Mouse (Mus musculus) gastrocnemius, postnatal 36 days (tissue): ENCODE measurements around the gene Cenpm. TPM values are rescaled to one million over a fixed set of nuclear protein-coding genes. Genes with fewer than 3 reads are reported as not detected.
"Not testable (repeated sequence)": the region's sequence is repeated elsewhere in the genome, so short reads cannot be mapped to it uniquely, and the experiment has no call there.

Experiments used
- DNase-seq, 2 experiments: peaks; one replicate each; pipeline ENCODE4 v3.0.0; 2022
- intact Hi-C: fragments of 180-260 bp; cut with DNase I; formaldehyde crosslinking; loops from one replicate; pipeline ENCODE4 v1.15.1; 2025
- total RNA-seq, 2 experiments: library from RNA; stranded (reverse); gene quantifications; 2 replicates each; pipeline ENCODE4 v1.2.3; 2021

The Cenpm gene
- total RNA-seq, 2 experiments from 2014 or later: 0.46 to 0.79 TPM

DNA sequence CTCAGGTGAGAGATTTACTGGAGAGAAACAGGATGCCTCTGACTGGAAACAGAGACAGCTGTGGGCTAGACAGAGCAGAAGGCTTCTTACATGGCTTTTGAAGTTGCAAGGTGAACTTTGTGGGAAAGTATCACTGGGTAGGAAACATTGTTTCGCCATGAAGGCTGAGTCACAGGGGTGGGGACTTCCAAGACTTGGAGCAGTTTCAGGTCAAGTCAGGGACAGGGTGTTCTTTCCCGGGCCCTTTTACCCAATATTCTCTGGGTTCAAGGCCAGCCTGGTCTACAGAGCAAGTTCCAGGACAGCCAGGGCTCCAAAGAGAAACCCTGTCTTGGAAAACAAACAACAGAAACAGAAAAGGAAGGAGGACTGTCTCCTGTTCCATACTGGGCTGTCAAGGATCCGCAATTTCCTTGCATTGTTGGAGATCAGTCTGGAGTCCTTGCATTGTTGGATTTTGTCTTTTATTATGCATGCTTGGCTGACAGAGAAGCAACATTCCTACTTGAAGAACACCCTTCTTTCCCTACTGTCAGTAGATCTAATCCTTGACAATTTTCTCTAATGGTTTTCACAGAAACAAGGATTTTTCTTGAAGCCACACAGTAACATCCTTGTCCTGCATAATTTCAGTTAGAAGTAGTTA is 2.7 kb upstream of the Cenpm start:
- DNase-seq: no peak
- intact Hi-C loops: no loop called here

- intact Hi-C loops: not testable (repeated sequence)
These were observed 235 bp upstream of the Cenpm start for GRCm38 (mm10) chr15:82244805-82245161.

GRCm38 (mm10) chr15:82243742-82244114 is 820 bp downstream of the Cenpm start:
- DNase-seq: no peak
- intact Hi-C loops: no loop called here

More at GRCm38 (mm10) chr15:82244805-82245161, 235 bp upstream of the Cenpm start:
- not testable (repeated sequence) for DNase-seq

GRCm38 (mm10) chr15:82243311-82243710 is 1.2 kb downstream of the Cenpm start:
- DNase-seq: no peak
- intact Hi-C loops: no loop called here

DNA sequence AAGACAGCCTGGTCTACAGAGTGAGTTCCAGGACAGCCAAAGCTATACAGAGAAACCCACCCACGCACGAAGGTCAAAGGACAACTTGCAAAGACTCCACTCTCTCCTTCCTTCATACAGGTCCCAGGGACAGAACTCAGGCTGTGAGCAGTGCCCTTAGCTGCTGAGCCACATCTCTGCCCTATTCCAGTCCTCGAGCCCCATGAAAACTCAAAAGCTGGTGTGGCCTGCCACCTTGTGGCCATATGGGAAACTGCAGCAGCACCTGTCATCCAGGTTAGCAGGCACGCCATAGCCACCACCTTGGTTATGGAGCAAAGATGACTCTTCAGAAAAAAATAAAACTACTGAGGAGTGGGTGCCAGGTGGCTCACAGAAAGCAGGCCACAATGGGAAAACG is 8.0 kb downstream of the Cenpm start:
- intact Hi-C loops: loop anchor here (1.0 to 5.0 kb wide), 3 partner anchors 98 to 171 kb away; no protein-coding TSS in a partner anchor
- DNase-seq: peak; percentile 58 to 78

DNA sequence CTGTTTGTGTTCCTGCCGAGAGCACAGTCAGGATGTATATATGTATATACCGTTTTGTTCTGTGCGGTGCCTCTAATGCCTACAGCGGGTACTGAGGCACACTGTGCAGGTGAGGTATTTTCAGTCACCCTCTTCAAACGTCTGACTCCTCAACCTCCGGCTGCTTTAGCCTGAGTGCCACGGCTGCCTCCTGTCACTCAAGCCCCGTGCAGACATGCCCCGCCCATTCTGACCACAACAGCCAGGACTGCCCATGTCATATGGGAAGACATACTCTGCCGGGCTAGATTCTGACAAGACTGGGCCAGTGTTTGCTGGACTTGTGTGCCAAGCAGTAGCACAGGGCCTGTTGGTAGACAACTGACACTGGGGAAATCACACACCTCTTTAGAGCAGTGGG is 8.9 kb downstream of the Cenpm start:
- DNase-seq: no peak
- intact Hi-C loops: loop anchor here (1.0 to 5.0 kb wide), 3 partner anchors 97 to 170 kb away; no protein-coding TSS in a partner anchor

GRCm38 (mm10) chr15:82232651-82233050 is 11.9 kb downstream of the Cenpm start:
- intact Hi-C loops: no loop called here
- DNase-seq: no peak

GRCm38 (mm10) chr15:82231591-82232378 is 12.8 kb downstream of the Cenpm start:
- intact Hi-C loops: no loop called here

DNA sequence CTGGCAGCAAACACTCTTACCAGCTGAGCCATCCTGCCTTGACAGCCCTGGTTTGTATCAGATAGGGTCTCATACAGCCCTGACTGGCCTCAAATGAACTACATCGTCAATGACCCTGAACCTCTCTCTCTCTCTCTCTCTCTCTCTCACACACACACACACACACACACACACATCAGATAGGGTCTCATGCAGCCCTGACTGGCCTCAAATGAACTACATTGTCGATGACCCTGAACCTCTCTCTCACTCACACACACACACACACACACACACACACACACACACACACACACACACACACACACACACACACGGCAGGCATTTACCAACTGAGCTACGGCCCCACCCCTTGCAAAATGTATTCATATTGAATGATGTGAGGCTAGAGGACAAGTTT is 13.4 kb downstream of the Cenpm start:
- no peak for DNase-seq
- intact Hi-C loops: no loop called here

More at GRCm38 (mm10) chr15:82231591-82232378, 12.8 kb downstream of the Cenpm start:
- peak in 1 of 2 experiments; percentile 26 for DNase-seq

GRCm38 (mm10) chr15:82230098-82230611 is 14.4 kb downstream of the Cenpm start:
- intact Hi-C loops: no loop called here

DNA sequence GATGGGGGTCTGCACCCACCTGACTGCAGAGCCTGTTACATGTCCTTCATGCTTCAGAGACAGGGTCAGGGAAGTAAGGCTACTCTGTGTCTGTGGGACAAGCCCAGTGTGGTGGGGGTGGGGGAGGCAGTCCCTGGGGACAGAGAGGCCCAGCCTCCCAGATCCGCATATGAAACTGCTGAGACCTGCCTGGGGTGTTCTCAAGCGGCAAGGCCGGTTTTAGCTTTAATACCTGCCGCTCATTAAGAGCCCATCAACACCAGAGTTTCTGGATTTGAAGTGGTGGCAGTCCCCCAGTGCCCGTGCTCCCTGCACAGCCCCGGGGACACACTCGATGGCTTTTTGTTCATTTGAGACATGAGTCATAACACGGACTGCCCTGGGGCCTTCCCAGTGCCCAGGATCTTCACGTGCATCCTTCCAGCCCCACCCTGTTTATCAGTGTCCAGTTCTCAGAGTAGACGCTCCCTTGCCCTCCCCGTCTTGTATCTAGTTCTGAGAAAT is 15.0 kb downstream of the Cenpm start:
- no peak for DNase-seq
- intact Hi-C loops: loop anchor here (5.0 kb wide), 1 partner anchor 57 kb away; no protein-coding TSS in a partner anchor

More at GRCm38 (mm10) chr15:82230098-82230611, 14.4 kb downstream of the Cenpm start:
- DNase-seq: no peak

DNA sequence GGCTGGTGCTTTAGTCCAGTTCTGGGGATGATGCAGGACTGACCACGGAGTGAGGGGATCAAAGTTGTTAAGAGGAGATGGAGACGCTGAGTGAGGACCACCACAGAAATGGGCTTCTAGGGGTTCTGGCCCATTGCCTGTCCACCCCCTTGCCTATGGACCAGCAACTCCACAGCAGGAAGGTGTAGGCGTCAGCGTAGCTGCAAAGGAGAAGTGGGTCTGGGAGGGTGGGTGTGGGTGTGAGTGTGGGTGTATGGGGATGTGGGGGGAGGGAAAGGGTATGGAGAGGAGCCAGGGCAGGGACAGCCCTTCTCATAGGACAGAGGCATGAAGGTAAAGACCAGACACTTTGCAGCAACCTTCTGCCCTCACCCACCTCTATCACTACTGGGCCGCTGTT is 18.8 kb downstream of the Cenpm start:
- intact Hi-C loops: loop anchor here (5.0 kb wide), 1 partner anchor 53 kb away; no protein-coding TSS in a partner anchor
- DNase-seq: no peak

DNA sequence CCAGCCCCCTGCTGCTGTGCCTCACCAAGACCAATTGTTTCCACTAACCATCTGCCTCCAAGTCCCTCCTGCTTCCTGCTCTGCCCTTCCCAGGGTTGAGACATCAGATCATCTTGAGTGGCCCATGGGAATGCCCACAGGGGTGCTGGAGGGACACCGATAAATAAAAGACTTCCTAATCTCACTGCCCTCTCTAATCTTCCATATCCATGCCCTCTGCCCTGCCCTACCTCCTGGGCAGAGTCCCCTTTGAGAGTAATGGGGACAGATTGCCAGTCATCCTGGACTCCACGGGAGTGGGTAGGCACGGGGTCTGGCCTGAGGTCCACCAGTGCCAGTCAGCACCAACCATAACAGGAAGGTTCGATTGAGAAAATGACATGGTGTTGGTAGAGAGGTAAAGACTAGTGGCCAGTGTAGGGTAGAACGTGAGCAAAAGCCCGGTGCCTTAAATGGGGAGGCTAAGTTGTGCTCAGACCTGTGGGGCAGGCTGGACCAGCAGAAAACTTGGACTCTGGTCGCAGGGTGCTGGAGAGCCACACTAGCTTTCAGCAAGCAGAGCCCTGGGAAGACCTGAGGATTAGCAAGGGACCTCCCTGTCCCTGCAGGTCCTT is 19.8 kb downstream of the Cenpm start:
- no peak for DNase-seq
- intact Hi-C loops: loop anchor here (5.0 kb wide), 1 partner anchor 52 kb away; no protein-coding TSS in a partner anchor

GRCm38 (mm10) chr15:82223657-82224601 is 20.6 kb downstream of the Cenpm start, which contains the start of gene Tnfrsf13c:
Gene Tnfrsf13c (minus strand): TSS chr15:82224369.
- DNase-seq: no peak
- intact Hi-C loops: no loop called here

- intact Hi-C loops: no loop called here
- DNase-seq: no peak
These were observed 21.3 kb downstream of the Cenpm start for GRCm38 (mm10) chr15:82223251-82223650.

DNA sequence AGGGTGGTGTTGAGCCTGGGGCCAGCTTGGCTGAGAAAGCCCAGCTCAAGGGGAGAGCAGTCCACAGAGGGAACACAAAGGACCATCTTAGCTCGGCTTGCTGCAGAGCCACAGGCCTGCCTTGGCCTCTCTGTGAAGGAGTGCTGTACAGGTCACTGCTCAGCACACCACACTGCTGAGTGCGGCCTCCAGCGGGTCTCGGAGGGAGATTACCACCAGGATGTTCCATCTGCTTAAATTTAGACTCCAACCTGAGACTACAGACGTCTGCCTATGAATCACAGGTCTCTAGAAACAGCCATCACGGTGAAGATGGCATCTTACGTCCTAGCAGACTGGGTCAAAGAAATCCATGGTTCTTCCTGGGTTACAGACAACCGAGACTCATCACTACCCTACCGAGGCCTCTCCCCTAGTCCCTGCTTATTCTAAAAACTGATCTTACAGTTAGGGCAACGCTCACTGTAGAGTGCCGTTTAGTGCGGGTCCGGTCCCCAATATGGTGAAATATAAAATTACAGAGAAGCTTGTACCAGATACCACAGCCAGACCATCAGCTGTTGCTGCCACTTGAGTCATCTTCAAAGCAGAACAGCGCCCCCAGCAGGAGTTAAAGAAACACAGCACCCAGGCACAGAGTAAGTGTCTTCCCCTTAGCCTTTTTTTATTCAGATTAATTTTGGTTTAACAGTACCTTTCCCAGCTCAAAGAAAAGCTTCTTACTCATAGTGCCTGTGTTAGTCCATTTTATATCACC is 23.3 kb downstream of the Cenpm start:
- no peak for DNase-seq
- intact Hi-C loops: no loop called here

DNA sequence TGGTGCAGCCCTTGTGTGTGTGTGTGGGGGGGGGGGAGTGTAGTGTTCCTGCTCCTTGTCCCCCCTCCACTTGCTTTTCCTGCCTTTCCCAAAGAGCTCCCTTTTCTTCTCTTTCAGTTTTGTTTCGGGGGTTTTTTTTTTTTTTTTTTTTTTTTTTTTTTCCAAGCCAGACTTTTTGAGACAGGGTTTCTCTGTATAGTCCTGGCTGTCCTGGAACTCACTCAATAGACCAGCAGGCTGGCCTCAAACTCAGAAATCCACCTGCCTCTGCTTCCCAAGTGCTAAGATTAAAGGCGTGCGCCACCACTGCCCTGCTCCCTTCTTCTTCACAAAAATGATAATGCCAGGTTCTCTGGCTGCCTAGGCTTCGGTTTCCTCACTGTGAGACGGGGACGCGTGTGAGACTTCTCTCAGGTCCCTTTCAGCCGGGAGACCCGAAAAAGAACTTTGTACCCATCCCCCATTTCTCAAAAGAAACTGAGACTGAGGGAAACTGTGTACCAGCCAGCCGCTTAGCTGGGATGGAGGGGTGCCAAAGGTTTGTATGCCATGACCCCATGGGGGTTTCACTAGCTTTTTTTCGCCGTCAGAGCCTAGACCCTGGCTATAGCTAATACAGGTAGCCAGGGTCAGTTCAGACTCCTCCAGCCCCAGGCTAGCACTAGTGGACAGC is 24.4 kb downstream of the Cenpm start:
- intact Hi-C loops: no loop called here
- DNase-seq: no peak
